Comparison of ENCODE assay signal across 19 mouse cellular contexts in genomic region chr2:32971235-32971634, GRCm38 (mm10). TPM values are rescaled to one million over a fixed set of nuclear protein-coding genes. Genes with fewer than 3 reads are reported as not detected.
DNase-seq lines count a peak whose midpoint lies in the region; ATAC-seq lines count a peak whose summit lies in the region.
"Had no signal": no experiment of that assay in that cellular context is flagged by ENCODE, and none has a peak within 500 bp of the region (broad histone marks: within the 10 kb centered on the region; RNA-seq: fewer than 3 reads in every experiment).

No protein-coding gene starts in this region.

- no peak overlapping the region for H3K9ac ChIP-seq in midbrain, embryonic 14.5 days (replicated peaks; ENCODE audit: low read length)
- no peak overlapping the region for H3K9ac ChIP-seq in midbrain, embryonic 11.5 days (ENCODE audit: low read length)
- H3K9ac ChIP-seq: hindbrain, embryonic 14.5 days; kidney, embryonic 15.5 days; limb, embryonic 12.5 days; liver, embryonic 12.5 days had no signal

- H3K4me3 ChIP-seq in midbrain, embryonic 14.5 days (replicated peaks; ENCODE audit: low read depth, low read length) = no peak overlapping the region
- H3K4me3 ChIP-seq in midbrain, embryonic 11.5 days (ENCODE audit: low read depth, low read length) = no peak overlapping the region
- H3K4me3 ChIP-seq: kidney, embryonic 15.5 days; limb, embryonic 12.5 days; liver, embryonic 12.5 days had no signal

- no peaks in the 10 kb centered on the region for H3K27me3 ChIP-seq in midbrain, embryonic 14.5 days (ENCODE audit: control insufficient read depth, insufficient read depth, low read length)
- no peaks in the 10 kb centered on the region for H3K27me3 ChIP-seq in midbrain, embryonic 11.5 days (ENCODE audit: control insufficient read depth, insufficient read depth, low read length)
- H3K27me3 ChIP-seq: kidney, embryonic 15.5 days; limb, embryonic 12.5 days; liver, embryonic 12.5 days had no signal

- ATAC-seq in cerebellum, adult (ENCODE audit: insufficient number of reproducible peaks, low FRiP score, low TSS enrichment) = no peak
- ATAC-seq in midbrain, embryonic 14.5 days (ENCODE audit: low FRiP score, low TSS enrichment) = no peak
- ATAC-seq in midbrain, embryonic 11.5 days (ENCODE audit: low FRiP score) = no peak
- ATAC-seq: intestine, embryonic 16.5 days; liver, embryonic 12.5 days had no signal

- H3K36me3 ChIP-seq in midbrain, embryonic 14.5 days (ENCODE audit: control insufficient read depth, insufficient read depth, low read length) = peaks cover 36% of the 10 kb centered on the region
- H3K36me3 ChIP-seq in midbrain, embryonic 11.5 days (ENCODE audit: control insufficient read depth, insufficient read depth, low read length) = 0 out of 2 replicates have a peak, but pooled peaks cover 3% of the 10 kb centered on the region

- DNase-seq in cerebellum, adult 11-12 months = peak; percentile 67
- DNase-seq in midbrain, embryonic 14.5 days = peak; percentile 32
- no peak for DNase-seq in midbrain, embryonic 11.5 days (ENCODE audit: low spot score, missing footprints)
- peak; percentile 69 for DNase-seq in cerebellum, adult 9-10 months
- no peak for DNase-seq in testis, postnatal 10 days (ENCODE audit: low spot score)
- no peak for DNase-seq in adrenal gland, postnatal 10 days
- DNase-seq: adrenal gland, adult 8-10 months; gastrocnemius, postnatal 14 days; heart, adult 18-20 months; heart, postnatal 36 days; kidney, postnatal 4 days; lung, adult 2 months had no signal

- H3K4me1 ChIP-seq in midbrain, embryonic 14.5 days (ENCODE audit: control insufficient read depth, insufficient read depth, low read length) = peaks cover 9% of the 10 kb centered on the region; the same call in 1 of the 2 replicates
- peaks cover 5% of the 10 kb centered on the region for H3K4me1 ChIP-seq in midbrain, embryonic 11.5 days (ENCODE audit: control insufficient read depth, insufficient read depth, low read length)

- H3K9me3 ChIP-seq in midbrain, embryonic 14.5 days (ENCODE audit: control insufficient read depth, low read length) = no peaks in the 10 kb centered on the region
- H3K9me3 ChIP-seq in midbrain, embryonic 11.5 days (ENCODE audit: control insufficient read depth, low read length) = no peaks in the 10 kb centered on the region
- H3K9me3 ChIP-seq: kidney, embryonic 15.5 days; limb, embryonic 12.5 days; liver, embryonic 12.5 days had no signal

- H3K27ac ChIP-seq in midbrain, embryonic 14.5 days (replicated peaks; ENCODE audit: low read depth, low read length) = no peak overlapping the region
- no peak overlapping the region for H3K27ac ChIP-seq in midbrain, embryonic 11.5 days (ENCODE audit: low read depth, low read length)
- H3K27ac ChIP-seq: hindbrain, embryonic 14.5 days; kidney, embryonic 15.5 days; limb, embryonic 12.5 days; liver, embryonic 12.5 days; stomach, postnatal 0 days had no signal

- 37% methylated on average over 9 of the region's 9 CpGs for WGBS in midbrain, embryonic 14.5 days
- 37% methylated on average over 9 of the region's 9 CpGs for WGBS in midbrain, embryonic 11.5 days

- no peak overlapping the region for H3K4me2 ChIP-seq in midbrain, embryonic 14.5 days (ENCODE audit: low read length)
- H3K4me2 ChIP-seq in midbrain, embryonic 11.5 days = no peak overlapping the region
- H3K4me2 ChIP-seq: hindbrain, embryonic 14.5 days; kidney, embryonic 15.5 days; limb, embryonic 12.5 days; liver, embryonic 12.5 days had no signal

RNA-seq across cellular contexts. Expression of gene Lrsam1, which starts 9.8 kb away (rescaled TPM):
- 19.8 and 20.2 TPM in 2 replicates for polyA plus RNA-seq in midbrain, embryonic 14.5 days (2014; fragmentation: Nextera tagmentation; extraction: Ambion mirVana)
- 9.2 and 9.3 TPM in 2 replicates for polyA plus RNA-seq in midbrain, embryonic 11.5 days (2014; fragmentation: Nextera tagmentation; extraction: Ambion mirVana)
- total RNA-seq in adrenal gland, postnatal 10 days (2021) = 10 to 100 TPM; 14.6 to 23.7 TPM

RNA-seq across cellular contexts. Expression of gene Rpl12, which starts 9.9 kb away (rescaled TPM):
- polyA plus RNA-seq in midbrain, embryonic 14.5 days (2014; fragmentation: Nextera tagmentation; extraction: Ambion mirVana) = 105 and 110 TPM in 2 replicates
- 129 and 155 TPM in 2 replicates for polyA plus RNA-seq in midbrain, embryonic 11.5 days (2014; fragmentation: Nextera tagmentation; extraction: Ambion mirVana)
- 100 to 1,000 TPM; 174 to 187 TPM for total RNA-seq in adrenal gland, postnatal 10 days (2021)

RNA-seq across cellular contexts. Expression of gene Slc2a8, which starts 10.6 kb away (rescaled TPM):
- polyA plus RNA-seq in midbrain, embryonic 14.5 days (2014; fragmentation: Nextera tagmentation; extraction: Ambion mirVana) = 16.0 and 18.2 TPM in 2 replicates
- polyA plus RNA-seq in midbrain, embryonic 11.5 days (2014; fragmentation: Nextera tagmentation; extraction: Ambion mirVana) = 8.4 and 9.5 TPM in 2 replicates
- total RNA-seq in adrenal gland, postnatal 10 days (2021) = 10 to 100 TPM; 20.1 to 23.0 TPM

Comparison
In these comparisons a context has a peak if more than half of its experiments do, and no peak if none do; other contexts are left out.
1. DNase-seq: peak in cerebellum, adult 11-12 months (single experiment), midbrain, embryonic 14.5 days (single experiment) and cerebellum, adult 9-10 months (single experiment); none in midbrain, embryonic 11.5 days (single experiment), testis, postnatal 10 days (single experiment) and adrenal gland, postnatal 10 days (single experiment).